Mouse (Mus musculus): Measurements from ENCODE around the gene Dhfr. TPM values are rescaled to one million over a fixed set of nuclear protein-coding genes. Genes with fewer than 3 reads are reported as not detected.
A peak's percentile ranks its signal among the peaks of the same experiment; 100 is the strongest.

Dhfr gene
- total and polyA plus RNA-seq, 3 experiments = 15.7 to 63.1 (median 17.4) TPM

GRCm38 (mm10) chr13:92320770-92321169 is 33.8 kb upstream of the Dhfr start:
- Histone ChIP-seq H3K4me3 (ENCODE audit: control insufficient read depth in 1 of 2, insufficient read depth in 1 of 2, low read depth in 2 of 2, low read length in 2 of 2) (no peak overlapping the region), H3K79me2 (ENCODE audit: control insufficient read depth, insufficient read depth, low read length, poor library complexity) (no peaks in the 10 kb centered on the region), H3K27ac (ENCODE audit: control insufficient read depth, low read depth, low read length) (no peak overlapping the region), H3K9me3 (replicated peaks; ENCODE audit: insufficient read depth, low read length) (no peaks in the 10 kb centered on the region), H3K27me3 (ENCODE audit: control insufficient read depth in 1 of 2, insufficient read depth in 2 of 2, low read length in 2 of 2) (no peaks in the 10 kb centered on the region), H3K4me1 (ENCODE audit: control insufficient read depth in 1 of 2, insufficient read depth in 2 of 2, low read length in 2 of 2) (peaks cover 2 to 3% of the 10 kb centered on the region in 2 experiments; a peak in 3 of 4 replicates), H3K9ac (ENCODE audit: control insufficient read depth, low read depth, low read length, poor library complexity, severe bottlenecking) (no peak overlapping the region), H3K36me3 (ENCODE audit: control insufficient read depth in 1 of 2, insufficient read depth in 2 of 2, low read length in 2 of 2) (peaks cover 1 to 5% of the 10 kb centered on the region in 2 experiments; a peak in 3 of 4 replicates)
- DNase-seq (ENCODE audit: low read depth, low spot score) = peak; percentile 32
- TF ChIP-seq CHD1 (IDR thresholded peaks at IDR 0.05; ENCODE audit: low read depth, low read length) (no peak), TBP (IDR thresholded peaks at IDR 0.05; ENCODE audit: low read depth, low read length) (no peak), CHD2 (IDR thresholded peaks at IDR 0.05; ENCODE audit: low read length) (no peak), RAD21 (IDR thresholded peaks at IDR 0.05; ENCODE audit: low read depth, low read length) (no peak), ETS1 (IDR thresholded peaks at IDR 0.05; ENCODE audit: low read depth, low read length) (0 out of 2 replicates have a peak, but pooled peaks have one; percentile 13), HCFC1 (IDR thresholded peaks at IDR 0.05; ENCODE audit: low read depth, low read length) (no peak)

GRCm38 (mm10) chr13:92326030-92326429 is 28.5 kb upstream of the Dhfr start:
- H3K9ac ChIP-seq (ENCODE audit: control insufficient read depth, low read depth, low read length, poor library complexity, severe bottlenecking) = no peak overlapping the region
- H3K79me2 ChIP-seq (ENCODE audit: control insufficient read depth, insufficient read depth, low read length, poor library complexity) = no peaks in the 10 kb centered on the region
- H3K27me3 ChIP-seq (ENCODE audit: control insufficient read depth in 1 of 2, insufficient read depth in 2 of 2, low read length in 2 of 2) = no peaks in the 10 kb centered on the region
- DNase-seq (ENCODE audit: low read depth, low spot score) = no peak
- no peak overlapping the region for H3K27ac ChIP-seq (ENCODE audit: control insufficient read depth, low read depth, low read length)
- no peaks in the 10 kb centered on the region for H3K9me3 ChIP-seq (replicated peaks; ENCODE audit: insufficient read depth, low read length)
- no peak for TF ChIP-seq SIN3A (IDR thresholded peaks at IDR 0.05; ENCODE audit: low read length)
- H3K36me3 ChIP-seq (ENCODE audit: control insufficient read depth in 1 of 2, insufficient read depth in 2 of 2, low read length in 2 of 2) = peaks cover 1 to 11% of the 10 kb centered on the region in 2 experiments; a peak in 3 of 4 replicates
- peaks cover 3 to 7% of the 10 kb centered on the region in 2 experiments; a peak in 3 of 4 replicates for H3K4me1 ChIP-seq (ENCODE audit: control insufficient read depth in 1 of 2, insufficient read depth in 2 of 2, low read length in 2 of 2)
- H3K4me3 ChIP-seq (ENCODE audit: control insufficient read depth in 1 of 2, insufficient read depth in 1 of 2, low read depth in 2 of 2, low read length in 2 of 2) = no peak overlapping the region

GRCm38 (mm10) chr13:92328000-92328399 is 26.5 kb upstream of the Dhfr start:
- H3K79me2 ChIP-seq (ENCODE audit: control insufficient read depth, insufficient read depth, low read length, poor library complexity) = no peaks in the 10 kb centered on the region
- H3K27me3 ChIP-seq (ENCODE audit: control insufficient read depth in 1 of 2, insufficient read depth in 2 of 2, low read length in 2 of 2) = no peaks in the 10 kb centered on the region
- TF ChIP-seq UBTF (IDR thresholded peaks at IDR 0.05; ENCODE audit: borderline replicate concordance, insufficient read depth, low read depth, low read length) (no peak), RCOR1 (IDR thresholded peaks at IDR 0.05; ENCODE audit: low read depth, low read length) (0 out of 2 replicates have a peak, but pooled peaks have one; percentile 13), JUND (IDR thresholded peaks at IDR 0.05; ENCODE audit: low read depth, low read length) (no peak), TCF12 (IDR thresholded peaks at IDR 0.05; ENCODE audit: low read depth, low read length) (no peak), ETS1 (IDR thresholded peaks at IDR 0.05; ENCODE audit: low read depth, low read length) (no peak), POLR2AphosphoS2 (IDR thresholded peaks at IDR 0.05; ENCODE audit: low read length) (no peak), GATA1 (IDR thresholded peaks at IDR 0.05; ENCODE audit: low read depth, low read length) (peak; percentile 56), ELF1 (IDR thresholded peaks at IDR 0.05; ENCODE audit: low read depth, low read length) (no peak), TAL1 (IDR thresholded peaks at IDR 0.05; ENCODE audit: low read length) (no peak), ZMIZ1 (IDR thresholded peaks at IDR 0.05; ENCODE audit: low read depth, low read length) (no peak), MAFK (IDR thresholded peaks at IDR 0.05; ENCODE audit: borderline replicate concordance, low read depth, low read length) (no peak), GABPA (IDR thresholded peaks at IDR 0.05; ENCODE audit: low read depth, low read length) (no peak), SMC3 (IDR thresholded peaks at IDR 0.05; ENCODE audit: low read depth, low read length) (no peak), CHD2 (IDR thresholded peaks at IDR 0.05; ENCODE audit: low read length) (no peak), E2F4 (IDR thresholded peaks at IDR 0.05; ENCODE audit: borderline replicate concordance, low read depth, low read length) (no peak)
- H3K4me1 ChIP-seq (ENCODE audit: control insufficient read depth in 1 of 2, insufficient read depth in 2 of 2, low read length in 2 of 2) = peaks cover 3 to 7% of the 10 kb centered on the region in 2 experiments; a peak in 3 of 4 replicates
- H3K36me3 ChIP-seq (ENCODE audit: control insufficient read depth in 1 of 2, insufficient read depth in 2 of 2, low read length in 2 of 2) = peaks cover 0 to 11% of the 10 kb centered on the region in 2 experiments; a peak in 3 of 4 replicates
- no peaks in the 10 kb centered on the region for H3K9me3 ChIP-seq (replicated peaks; ENCODE audit: insufficient read depth, low read length)
- H3K27ac ChIP-seq (ENCODE audit: control insufficient read depth, low read depth, low read length) = no peak overlapping the region
- no peak overlapping the region for H3K4me3 ChIP-seq (ENCODE audit: control insufficient read depth in 1 of 2, insufficient read depth in 1 of 2, low read depth in 2 of 2, low read length in 2 of 2)
- no peak overlapping the region for H3K9ac ChIP-seq (ENCODE audit: control insufficient read depth, low read depth, low read length, poor library complexity, severe bottlenecking)
- peak; percentile 50 for DNase-seq (ENCODE audit: low read depth, low spot score)

Data from MEL (cell line).